Mouse (Mus musculus) mammary gland, adult 2 months (tissue): ENCODE data around the gene Rpain. TPM values are rescaled to one million over a fixed set of nuclear protein-coding genes. Genes with fewer than 3 reads are reported as not detected.

ENCODE experiments used
- polyA plus RNA-seq: library from polyadenylated mRNA; depleted of rRNA; stranded (reverse); fragments of >200 nt; gene quantifications from 2 replicates; pipeline ENCODE4 v1.2.3, GENCODE M21; 2012; ENCODE audit warnings: low replicate concordance; rRNA removed

The Rpain gene
- 19.2 and 41.4 TPM in 2 replicates for polyA plus RNA-seq

DNA sequence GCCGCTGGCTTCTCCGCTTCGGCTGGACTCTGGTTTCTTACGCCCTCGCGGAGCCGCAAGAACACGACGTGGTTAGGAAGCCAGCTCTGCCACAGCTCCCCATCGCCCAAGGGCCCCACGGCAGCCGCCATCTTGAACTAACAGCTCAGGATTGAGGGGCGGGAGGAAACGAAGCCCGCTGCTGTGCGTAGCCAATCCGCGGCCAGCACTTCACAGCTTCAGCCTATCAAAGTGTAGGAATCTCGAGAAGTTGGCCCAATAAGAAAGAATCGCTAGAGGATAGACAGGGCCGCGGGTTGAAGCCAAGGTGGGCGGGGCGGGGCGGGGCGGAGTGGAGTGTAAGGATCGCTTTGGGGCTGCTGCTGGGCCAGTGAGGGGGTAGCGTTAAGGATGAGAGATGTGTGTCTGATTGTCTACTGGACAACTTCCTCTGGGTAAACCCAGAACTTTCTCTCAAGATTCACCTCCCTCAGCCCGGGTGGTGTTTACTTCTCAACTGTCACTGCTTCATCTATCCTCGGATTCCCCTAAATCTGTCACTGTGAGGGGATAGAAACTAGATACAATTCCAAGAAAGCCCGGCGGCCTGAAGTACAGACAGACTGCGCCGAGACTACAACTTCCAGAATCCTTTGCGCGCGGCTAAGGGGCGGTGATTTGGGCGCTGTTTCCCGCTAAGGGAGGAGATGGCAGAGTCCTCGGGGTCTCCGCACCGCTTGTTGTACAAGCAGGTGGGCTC, at the start of gene Rpain, which contains the start of gene Nup88:
TSS of gene Rpain (plus strand) at position 393 of the 739 bp plus-strand sequence.
TSS of gene Nup88 (minus strand) at position 153 of the 739 bp plus-strand sequence.

DNA sequence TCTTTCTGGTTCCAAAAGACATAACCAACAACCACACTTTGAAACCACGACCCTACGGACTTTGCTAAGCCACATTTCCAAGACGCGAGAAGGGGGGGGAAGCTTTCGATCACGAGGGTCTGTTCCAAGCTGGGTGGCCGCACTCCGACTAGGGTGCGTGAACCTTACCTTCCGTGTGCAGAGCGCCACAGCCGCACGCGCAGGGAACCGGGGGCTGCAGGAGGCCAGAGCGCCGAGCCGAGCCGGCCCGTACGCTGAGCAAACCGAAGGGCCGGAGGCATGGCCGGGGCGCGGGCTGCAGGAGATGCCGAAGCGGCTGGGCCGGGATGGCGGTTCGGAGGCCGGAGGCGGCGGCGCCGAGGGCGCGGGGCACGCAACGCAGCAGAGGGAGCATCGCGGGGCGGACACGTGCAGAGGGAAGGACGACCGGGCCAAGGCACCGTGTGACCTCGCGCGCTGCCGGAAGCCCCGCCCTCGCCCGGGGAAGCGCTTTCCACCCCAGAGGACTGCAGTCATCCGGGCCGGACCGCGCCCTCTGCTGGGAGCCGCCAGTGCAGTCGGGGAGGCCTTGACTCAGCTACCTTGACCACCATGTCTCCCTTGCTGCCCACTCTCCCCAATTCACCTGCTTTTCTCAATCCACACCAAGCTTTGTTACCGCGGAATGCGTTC, 12.7 kb downstream of the Rpain start, which contains the start of gene C1qbp:
TSS of gene C1qbp (minus strand) at position 470 of the 672 bp plus-strand sequence.

GRCm38 (mm10) chr11:71004316-71004773, 34.3 kb downstream of the Rpain start, which contains the start of gene Dhx33:
Gene Dhx33, minus strand, starts transcription at chr11:71004437.

GRCm38 (mm10) chr11:71019201-71020068, 49.4 kb downstream of the Rpain start, which contains the start of the genes Mis12 and Derl2:
Gene Mis12, plus strand, starts transcription at chr11:71019611.
Gene Derl2, minus strand, starts transcription at chr11:71019841.

Other genes starting within 250 kb of the Rpain start
- 1.7 and 2.0 TPM in 2 replicates for gene Zfp3, start 206.0 kb upstream of the Rpain start, polyA plus RNA-seq
- 4.0 and 6.2 TPM in 2 replicates for gene Scimp, start 157.6 kb upstream of the Rpain start, polyA plus RNA-seq
- 3.8 and 3.9 TPM in 2 replicates for gene Rabep1, start 125.4 kb upstream of the Rpain start, polyA plus RNA-seq
- 22.1 and 30.8 TPM in 2 replicates for gene Nup88, start 240 bp upstream of the Rpain start, polyA plus RNA-seq
- gene C1qbp, start 12.8 kb downstream of the Rpain start, polyA plus RNA-seq = 71.0 and 236 TPM in 2 replicates
- gene Dhx33, start 34.2 kb downstream of the Rpain start, polyA plus RNA-seq = 28.5 and 57.6 TPM in 2 replicates
- 2.5 and 3.3 TPM in 2 replicates for gene Mis12, start 49.4 kb downstream of the Rpain start, polyA plus RNA-seq
- 7.3 and 16.6 TPM in 2 replicates for gene Derl2, start 49.6 kb downstream of the Rpain start, polyA plus RNA-seq
- gene 6330403K07Rik, start 63.3 kb downstream of the Rpain start, polyA plus RNA-seq = 0.92 and 1.2 TPM in 2 replicates
- 0.11 and 0.13 TPM in 2 replicates for gene Nlrp1a, start 174.5 kb downstream of the Rpain start, polyA plus RNA-seq